Mouse (Mus musculus) neural tube, embryonic 12.5 days (tissue): ENCODE measurements at regions not wholly inside any gene's neighbourhood (a gene's known extent, or its start where the extent isn't known, plus 50 kb on each side); places are given as distances from the start of the nearest gene placed in this dataset.
"Not testable (repeated sequence)": the region's sequence is repeated elsewhere in the genome, so short reads cannot be mapped to it uniquely, and the experiment has no call there.

ENCODE experiments used
- ATAC-seq: fragments of 200-750 bp; cut with Nextera tagmentation; 2 replicates; pipeline ENCODE4 v1.8.0; 2017; ENCODE audit warnings: low read depth, mild to moderate bottlenecking, moderate TSS enrichment, moderate library complexity; ENCODE audit not compliant: low FRiP score
- H3K27ac ChIP-seq: fragments of 300-500 bp; sonication (generic); 2 replicates; pipeline ENCODE4 v1.5.1; 2016
- H3K27me3 ChIP-seq: fragments of 300-500 bp; sonication (generic); replicated peaks from 2 replicates; pipeline ENCODE4 v1.6.1; 2016; ENCODE audit warnings: mild to moderate bottlenecking
- H3K36me3 ChIP-seq: fragments of 300-500 bp; sonication (generic); 2 replicates; pipeline ENCODE4 v1.6.1; 2016; ENCODE audit warnings: mild to moderate bottlenecking
- H3K4me1 ChIP-seq: fragments of 300-500 bp; sonication (generic); 2 replicates; pipeline ENCODE4 v1.6.1; 2016
- H3K4me2 ChIP-seq: fragments of 300-500 bp; sonication (generic); replicated peaks from 2 replicates; pipeline ENCODE4 v1.6.1; 2016; ENCODE audit warnings: mild to moderate bottlenecking
- H3K4me3 ChIP-seq: fragments of 300-500 bp; sonication (generic); 2 replicates; pipeline ENCODE4 v1.5.1; 2016
- H3K9ac ChIP-seq: fragments of 300-500 bp; sonication (generic); 2 replicates; pipeline ENCODE4 v1.6.1; 2016; ENCODE audit warnings: mild to moderate bottlenecking
- H3K9me3 ChIP-seq: fragments of 300-500 bp; sonication (generic); 2 replicates; pipeline ENCODE4 v1.6.1; 2016; ENCODE audit warnings: mild to moderate bottlenecking
- WGBS: fragments of 180-500 bp; shearing (Covaris S2); methylation state at CpG from one replicate; pipeline ENCODE4 v1.1.7; 2016; 5-methylcytosine and 5-hydroxymethylcytosine counted together

- H3K9ac ChIP-seq: no peak overlapping the region
- no peaks in the 10 kb centered on the region for H3K9me3 ChIP-seq
- H3K4me2 ChIP-seq: no peak overlapping the region
- no peak overlapping the region for H3K27ac ChIP-seq
- 89% methylated on average over 1 of the region's 1 CpGs for WGBS
- ATAC-seq: no peak
- no peaks in the 10 kb centered on the region for H3K36me3 ChIP-seq
- no peaks in the 10 kb centered on the region for H3K27me3 ChIP-seq
- H3K4me1 ChIP-seq: no peaks in the 10 kb centered on the region
- no peak overlapping the region for H3K4me3 ChIP-seq
Measured at GRCm38 (mm10) chr6:41176034-41176433, 126.0 kb upstream of the Try4 start.

GRCm38 (mm10) chr6:41163491-41163890, 128.2 kb upstream of the 2210010C04Rik start:
- H3K9me3 ChIP-seq: no peaks in the 10 kb centered on the region
- H3K4me2 ChIP-seq: no peak overlapping the region
- no peaks in the 10 kb centered on the region for H3K36me3 ChIP-seq
- 74% methylated on average over 1 of the region's 1 CpGs for WGBS
- no peaks in the 10 kb centered on the region for H3K4me1 ChIP-seq
- ATAC-seq: no peak
- H3K4me3 ChIP-seq: no peak overlapping the region
- no peaks in the 10 kb centered on the region for H3K27me3 ChIP-seq
- H3K27ac ChIP-seq: no peak overlapping the region
- H3K9ac ChIP-seq: no peak overlapping the region

GRCm38 (mm10) chr6:41161693-41162092, 126.4 kb upstream of the 2210010C04Rik start:
- ATAC-seq: no peak
- WGBS: 79% methylated on average over 1 of the region's 1 CpGs

GRCm38 (mm10) chr6:41152101-41152500, 116.8 kb upstream of the 2210010C04Rik start:
- no peaks in the 10 kb centered on the region for H3K27me3 ChIP-seq
- H3K9me3 ChIP-seq: no peaks in the 10 kb centered on the region
- H3K4me3 ChIP-seq: no peak overlapping the region
- H3K4me1 ChIP-seq: no peaks in the 10 kb centered on the region
- ATAC-seq: no peak
- WGBS: 88% methylated on average over 7 of the region's 7 CpGs
- no peak overlapping the region for H3K4me2 ChIP-seq
- no peak overlapping the region for H3K9ac ChIP-seq
- no peaks in the 10 kb centered on the region for H3K36me3 ChIP-seq
- no peak overlapping the region for H3K27ac ChIP-seq

More at GRCm38 (mm10) chr6:41161693-41162092, 126.4 kb upstream of the 2210010C04Rik start:
- Histone ChIP-seq H3K9ac (no peak overlapping the region), H3K36me3 (no peaks in the 10 kb centered on the region), H3K4me2 (no peak overlapping the region), H3K4me3 (no peak overlapping the region), H3K4me1 (no peaks in the 10 kb centered on the region), H3K27ac (no peak overlapping the region), H3K27me3 (no peaks in the 10 kb centered on the region), H3K9me3 (no peaks in the 10 kb centered on the region)

- H3K4me2 ChIP-seq: no peak overlapping the region
- H3K27ac ChIP-seq: no peak overlapping the region
- ATAC-seq: no peak
- H3K4me1 ChIP-seq: no peaks in the 10 kb centered on the region
- H3K27me3 ChIP-seq: no peaks in the 10 kb centered on the region
- WGBS: 84% methylated on average over 3 of the region's 3 CpGs
- H3K4me3 ChIP-seq: no peak overlapping the region
- H3K9ac ChIP-seq: no peak overlapping the region
- no peaks in the 10 kb centered on the region for H3K9me3 ChIP-seq
- H3K36me3 ChIP-seq: no peaks in the 10 kb centered on the region
Measured at GRCm38 (mm10) chr6:41151542-41151941, 116.2 kb upstream of the 2210010C04Rik start.

- Histone ChIP-seq H3K27ac (no peak overlapping the region), H3K27me3 (no peaks in the 10 kb centered on the region), H3K4me2 (no peak overlapping the region), H3K9me3 (no peaks in the 10 kb centered on the region), H3K9ac (no peak overlapping the region), H3K4me1 (no peaks in the 10 kb centered on the region), H3K36me3 (no peaks in the 10 kb centered on the region), H3K4me3 (no peak overlapping the region)
- WGBS: 91% methylated on average over 1 of the region's 1 CpGs
- ATAC-seq: no peak
Measured at GRCm38 (mm10) chr6:41140916-41141315, 105.6 kb upstream of the 2210010C04Rik start.

- ATAC-seq: 0 out of 2 replicates have a peak, but pooled peaks have one; percentile 25
- not testable (repeated sequence) for H3K9me3 ChIP-seq, H3K36me3 ChIP-seq, H3K27ac ChIP-seq, H3K4me2 ChIP-seq, H3K27me3 ChIP-seq, H3K9ac ChIP-seq, H3K4me1 ChIP-seq, H3K4me3 ChIP-seq
- WGBS: 49% methylated on average over 2 of the region's 2 CpGs
Measured at GRCm38 (mm10) chr6:41137401-41137777, 102.1 kb upstream of the 2210010C04Rik start.

GRCm38 (mm10) chr6:41136717-41137400, 101.5 kb upstream of the 2210010C04Rik start:
- ATAC-seq: peak; percentile 66; the same call in 1 of the 2 replicates

GRCm38 (mm10) chr6:41135160-41135559, 99.9 kb upstream of the 2210010C04Rik start:
- H3K36me3 ChIP-seq: no peaks in the 10 kb centered on the region
- no peak overlapping the region for H3K27ac ChIP-seq
- no peak overlapping the region for H3K4me3 ChIP-seq
- no peaks in the 10 kb centered on the region for H3K4me1 ChIP-seq
- 81% methylated on average over 4 of the region's 4 CpGs for WGBS
- no peak overlapping the region for H3K9ac ChIP-seq
- H3K27me3 ChIP-seq: no peaks in the 10 kb centered on the region
- no peak for ATAC-seq
- H3K4me2 ChIP-seq: no peak overlapping the region
- H3K9me3 ChIP-seq: no peaks in the 10 kb centered on the region

More at GRCm38 (mm10) chr6:41136717-41137400, 101.5 kb upstream of the 2210010C04Rik start:
- H3K4me1 ChIP-seq: no peaks in the 10 kb centered on the region
- H3K36me3 ChIP-seq: no peaks in the 10 kb centered on the region
- no peak overlapping the region for H3K9ac ChIP-seq
- H3K27me3 ChIP-seq: no peaks in the 10 kb centered on the region
- no peak overlapping the region for H3K4me3 ChIP-seq
- no peak overlapping the region for H3K27ac ChIP-seq
- H3K9me3 ChIP-seq: no peaks in the 10 kb centered on the region
- WGBS: 39% methylated on average over 6 of the region's 6 CpGs
- H3K4me2 ChIP-seq: no peak overlapping the region

- Histone ChIP-seq H3K27ac (no peak overlapping the region), H3K36me3 (no peaks in the 10 kb centered on the region), H3K27me3 (no peaks in the 10 kb centered on the region), H3K9me3 (no peaks in the 10 kb centered on the region), H3K9ac (no peak overlapping the region), H3K4me3 (no peak overlapping the region), H3K4me2 (no peak overlapping the region), H3K4me1 (no peaks in the 10 kb centered on the region)
- WGBS: 89% methylated on average over 4 of the region's 4 CpGs
- no peak for ATAC-seq
Measured at GRCm38 (mm10) chr6:41129906-41130305, 94.6 kb upstream of the 2210010C04Rik start.

GRCm38 (mm10) chr6:41127816-41128215, 92.5 kb upstream of the 2210010C04Rik start:
- Histone ChIP-seq H3K4me1 (no peaks in the 10 kb centered on the region), H3K9me3 (no peaks in the 10 kb centered on the region), H3K27me3 (no peaks in the 10 kb centered on the region), H3K36me3 (no peaks in the 10 kb centered on the region), H3K9ac (no peak overlapping the region), H3K27ac (no peak overlapping the region), H3K4me3 (no peak overlapping the region), H3K4me2 (no peak overlapping the region)
- no peak for ATAC-seq
- 84% methylated on average over 7 of the region's 7 CpGs for WGBS

GRCm38 (mm10) chr6:41126855-41127254, 91.5 kb upstream of the 2210010C04Rik start:
- H3K27ac ChIP-seq: no peak overlapping the region
- no peaks in the 10 kb centered on the region for H3K4me1 ChIP-seq
- no peak overlapping the region for H3K4me2 ChIP-seq
- H3K4me3 ChIP-seq: no peak overlapping the region
- no peaks in the 10 kb centered on the region for H3K36me3 ChIP-seq
- no peaks in the 10 kb centered on the region for H3K9me3 ChIP-seq
- no peaks in the 10 kb centered on the region for H3K27me3 ChIP-seq
- no peak overlapping the region for H3K9ac ChIP-seq
- no peak for ATAC-seq

- H3K4me2 ChIP-seq: no peak overlapping the region
- H3K27me3 ChIP-seq: no peaks in the 10 kb centered on the region
- H3K4me1 ChIP-seq: no peaks in the 10 kb centered on the region
- no peaks in the 10 kb centered on the region for H3K9me3 ChIP-seq
- ATAC-seq: no peak
- 90% methylated on average over 3 of the region's 3 CpGs for WGBS
- no peaks in the 10 kb centered on the region for H3K36me3 ChIP-seq
- no peak overlapping the region for H3K4me3 ChIP-seq
- H3K27ac ChIP-seq: no peak overlapping the region
- H3K9ac ChIP-seq: no peak overlapping the region
Measured at GRCm38 (mm10) chr6:41121641-41122040, 86.3 kb upstream of the 2210010C04Rik start.
